Mouse (Mus musculus): ENCODE data around the gene Cmtm4. TPM values are rescaled to one million over a fixed set of nuclear protein-coding genes. Genes with fewer than 3 reads are reported as not detected.

The Cmtm4 gene
- 45.7 and 46.2 TPM in 2 replicates for polyA plus RNA-seq (2012; rRNA removed)

- TF ChIP-seq POLR2A (IDR thresholded peaks at IDR 0.05; ENCODE audit: extremely low read depth, insufficient read depth, low read length) (no peak), CTCF (IDR thresholded peaks at IDR 0.05; ENCODE audit: extremely low read depth, insufficient read depth, low read length) (no peak)
- Histone ChIP-seq H3K4me1 (ENCODE audit: control insufficient read depth, insufficient read depth, low read length) (peaks cover 1% of the 10 kb centered on the region; the same call in 1 of the 2 replicates), H3K27ac (ENCODE audit: insufficient read depth, low read length) (peak within 1 kb of the TSS; percentile 95), H3K4me3 (ENCODE audit: insufficient read depth, low read length) (peak within 1 kb of the TSS; percentile 64)
Measured at GRCm38 (mm10) chr8:104395703-104396357, at the start of gene Cmtm4. TSS of gene Cmtm4 (minus strand) at chr8:104395807.

GRCm38 (mm10) chr8:104445248-104445647 lies 49.6 kb upstream of the Cmtm4 start:
- no peak overlapping the region for H3K4me3 ChIP-seq (ENCODE audit: insufficient read depth, low read length)

GRCm38 (mm10) chr8:104443125-104443679 lies 47.6 kb upstream of the Cmtm4 start:
- no peak for TF ChIP-seq POLR2A (IDR thresholded peaks at IDR 0.05; ENCODE audit: extremely low read depth, insufficient read depth, low read length)
- no peak for TF ChIP-seq CTCF (IDR thresholded peaks at IDR 0.05; ENCODE audit: extremely low read depth, insufficient read depth, low read length)
- peak overlapping the region; percentile 83 for H3K4me3 ChIP-seq (ENCODE audit: insufficient read depth, low read length)
- H3K27ac ChIP-seq (ENCODE audit: insufficient read depth, low read length), result no peak overlapping the region
- H3K4me1 ChIP-seq (ENCODE audit: control insufficient read depth, insufficient read depth, low read length), result peaks cover 6% of the 10 kb centered on the region

More at GRCm38 (mm10) chr8:104445248-104445647, 49.6 kb upstream of the Cmtm4 start:
- TF ChIP-seq POLR2A (IDR thresholded peaks at IDR 0.05; ENCODE audit: extremely low read depth, insufficient read depth, low read length), result no peak
- no peak for TF ChIP-seq CTCF (IDR thresholded peaks at IDR 0.05; ENCODE audit: extremely low read depth, insufficient read depth, low read length)
- Histone ChIP-seq H3K4me1 (ENCODE audit: control insufficient read depth, insufficient read depth, low read length) (peaks cover 4% of the 10 kb centered on the region), H3K27ac (ENCODE audit: insufficient read depth, low read length) (peak overlapping the region; percentile 36; the same call in 1 of the 2 replicates)

GRCm38 (mm10) chr8:104442299-104443124 lies 46.9 kb upstream of the Cmtm4 start, which contains the start of gene Dync1li2:
TSS of gene Dync1li2 (minus strand) at chr8:104443047.
- peak within 1 kb of the TSS; percentile 100 for H3K27ac ChIP-seq (ENCODE audit: insufficient read depth, low read length)
- peak within 1 kb of the TSS; percentile 83 for H3K4me3 ChIP-seq (ENCODE audit: insufficient read depth, low read length)
- peaks cover 6% of the 10 kb centered on the region for H3K4me1 ChIP-seq (ENCODE audit: control insufficient read depth, insufficient read depth, low read length)
- TF ChIP-seq POLR2A (IDR thresholded peaks at IDR 0.05; ENCODE audit: extremely low read depth, insufficient read depth, low read length), result peak; percentile 47; the same call in 1 of the 2 replicates
- TF ChIP-seq CTCF (IDR thresholded peaks at IDR 0.05; ENCODE audit: extremely low read depth, insufficient read depth, low read length), result peak; percentile 64

GRCm38 (mm10) chr8:104441613-104442012 lies 46.0 kb upstream of the Cmtm4 start:
- peak; percentile 6; the same call in 1 of the 2 replicates for TF ChIP-seq POLR2A (IDR thresholded peaks at IDR 0.05; ENCODE audit: extremely low read depth, insufficient read depth, low read length)
- TF ChIP-seq CTCF (IDR thresholded peaks at IDR 0.05; ENCODE audit: extremely low read depth, insufficient read depth, low read length), result no peak
- no peak overlapping the region; the same call in 1 of the 2 replicates for H3K27ac ChIP-seq (ENCODE audit: insufficient read depth, low read length)
- H3K4me3 ChIP-seq (ENCODE audit: insufficient read depth, low read length), result peak overlapping the region; percentile 83
- H3K4me1 ChIP-seq (ENCODE audit: control insufficient read depth, insufficient read depth, low read length), result peaks cover 8% of the 10 kb centered on the region

- Histone ChIP-seq H3K27ac (ENCODE audit: insufficient read depth, low read length) (no peak overlapping the region), H3K4me1 (ENCODE audit: control insufficient read depth, insufficient read depth, low read length) (peaks cover 13% of the 10 kb centered on the region)
- TF ChIP-seq POLR2A (IDR thresholded peaks at IDR 0.05; ENCODE audit: extremely low read depth, insufficient read depth, low read length) (no peak), CTCF (IDR thresholded peaks at IDR 0.05; ENCODE audit: extremely low read depth, insufficient read depth, low read length) (no peak)
Measured at GRCm38 (mm10) chr8:104439461-104439860, 43.9 kb upstream of the Cmtm4 start.

DNA sequence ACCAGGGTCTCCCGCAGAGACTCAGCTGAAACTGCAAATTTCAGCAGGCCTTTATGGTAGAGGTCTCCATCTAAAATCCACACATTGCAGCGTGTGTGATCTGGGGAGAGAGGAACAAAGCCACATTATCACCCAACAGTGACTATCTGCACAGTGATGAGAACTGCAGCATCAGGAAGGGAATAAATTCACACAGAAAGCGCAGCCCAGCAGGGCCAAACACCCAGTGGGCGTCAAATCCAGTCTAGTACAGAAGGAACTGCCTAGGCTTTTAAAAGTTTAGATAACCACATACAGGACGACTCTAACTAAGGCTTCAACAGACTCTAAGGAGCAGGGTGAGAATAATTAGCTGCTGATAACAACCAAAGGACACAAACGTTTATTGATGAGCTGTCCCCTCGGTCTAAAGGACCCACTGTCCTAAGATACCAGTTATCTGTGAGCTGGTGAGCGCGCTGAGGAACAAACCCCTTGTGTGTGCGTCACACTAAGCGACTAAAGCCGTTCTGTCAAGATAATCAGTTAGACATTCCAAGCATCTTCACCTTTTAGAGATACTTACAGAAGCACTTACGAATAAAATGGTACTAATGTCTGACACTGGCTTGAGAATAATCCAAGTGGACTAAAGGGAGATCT lies 42.0 kb upstream of the Cmtm4 start:
- peak overlapping the region; percentile 49; the same call in 1 of the 2 replicates for H3K27ac ChIP-seq (ENCODE audit: insufficient read depth, low read length)

More at GRCm38 (mm10) chr8:104439461-104439860, 43.9 kb upstream of the Cmtm4 start:
- H3K4me3 ChIP-seq (ENCODE audit: insufficient read depth, low read length), result no peak overlapping the region

GRCm38 (mm10) chr8:104436591-104436990 lies 41.0 kb upstream of the Cmtm4 start:
- Histone ChIP-seq H3K27ac (ENCODE audit: insufficient read depth, low read length) (peak overlapping the region; percentile 49), H3K4me3 (ENCODE audit: insufficient read depth, low read length) (no peak overlapping the region), H3K4me1 (ENCODE audit: control insufficient read depth, insufficient read depth, low read length) (peaks cover 13% of the 10 kb centered on the region)
- TF ChIP-seq CTCF (IDR thresholded peaks at IDR 0.05; ENCODE audit: extremely low read depth, insufficient read depth, low read length), result no peak
- TF ChIP-seq POLR2A (IDR thresholded peaks at IDR 0.05; ENCODE audit: extremely low read depth, insufficient read depth, low read length), result no peak

More for the DNA sequence above, 42.0 kb upstream of the Cmtm4 start:
- Histone ChIP-seq H3K4me1 (ENCODE audit: control insufficient read depth, insufficient read depth, low read length) (peaks cover 13% of the 10 kb centered on the region), H3K4me3 (ENCODE audit: insufficient read depth, low read length) (no peak overlapping the region)
- TF ChIP-seq CTCF (IDR thresholded peaks at IDR 0.05; ENCODE audit: extremely low read depth, insufficient read depth, low read length) (no peak), POLR2A (IDR thresholded peaks at IDR 0.05; ENCODE audit: extremely low read depth, insufficient read depth, low read length) (no peak)

- Histone ChIP-seq H3K4me3 (ENCODE audit: insufficient read depth, low read length) (peak overlapping the region; percentile 7), H3K4me1 (ENCODE audit: control insufficient read depth, insufficient read depth, low read length) (peaks cover 12% of the 10 kb centered on the region), H3K27ac (ENCODE audit: insufficient read depth, low read length) (peak overlapping the region; percentile 66)
- TF ChIP-seq CTCF (IDR thresholded peaks at IDR 0.05; ENCODE audit: extremely low read depth, insufficient read depth, low read length) (no peak), POLR2A (IDR thresholded peaks at IDR 0.05; ENCODE audit: extremely low read depth, insufficient read depth, low read length) (0 out of 2 replicates have a peak, but pooled peaks have one; percentile 41)
Measured at GRCm38 (mm10) chr8:104436038-104436437, 40.4 kb upstream of the Cmtm4 start.
